Mouse (Mus musculus) embryonic facial prominence, embryonic 13.5 days (tissue): Measurements from ENCODE around the gene Ceacam14. TPM values are rescaled to one million over a fixed set of nuclear protein-coding genes. Genes with fewer than 3 reads are reported as not detected.

Experiments
- ATAC-seq: fragments of 200-750 bp; cut with Nextera tagmentation; 2 replicates; pipeline ENCODE4 v1.8.0; 2017; ENCODE audit warnings: low read depth; ENCODE audit not compliant: insufficient number of reproducible peaks, insufficient read depth, low FRiP score, low TSS enrichment
- H3K27ac ChIP-seq: fragments of 300-500 bp; sonication (generic); 2 replicates; pipeline ENCODE4 v1.5.1; 2015; ENCODE audit warnings: moderate library complexity, mild to moderate bottlenecking, inconsistent platforms
- H3K27me3 ChIP-seq: fragments of 300-500 bp; sonication (generic); 2 replicates; pipeline ENCODE4 v1.6.1; 2015; ENCODE audit warnings: mild to moderate bottlenecking, inconsistent platforms
- H3K36me3 ChIP-seq: fragments of 300-500 bp; sonication (generic); 2 replicates; pipeline ENCODE4 v1.6.1; 2015; ENCODE audit warnings: mild to moderate bottlenecking, inconsistent platforms
- H3K4me1 ChIP-seq: fragments of 300-500 bp; sonication (generic); 2 replicates; pipeline ENCODE4 v1.6.1; 2015; ENCODE audit warnings: inconsistent platforms
- H3K4me2 ChIP-seq: fragments of 300-500 bp; sonication (generic); 2 replicates; pipeline ENCODE4 v1.6.1; 2015; ENCODE audit warnings: moderate library complexity, mild to moderate bottlenecking, inconsistent platforms
- H3K4me3 ChIP-seq: fragments of 300-500 bp; sonication (generic); 2 replicates; pipeline ENCODE4 v1.5.1; 2015; ENCODE audit warnings: mild to moderate bottlenecking, inconsistent platforms
- H3K9ac ChIP-seq: fragments of 300-500 bp; sonication (generic); 2 replicates; pipeline ENCODE4 v1.6.1; 2015; ENCODE audit warnings: mild to moderate bottlenecking, inconsistent platforms
- H3K9me3 ChIP-seq: fragments of 300-500 bp; sonication (generic); 2 replicates; pipeline ENCODE4 v1.6.1; 2016; ENCODE audit warnings: inconsistent platforms
- WGBS: fragments of 180-500 bp; shearing (Covaris S2); methylation state at CpG from one replicate; pipeline ENCODE4 v1.1.7; 2015; ENCODE audit warnings: mixed read lengths; 5-methylcytosine and 5-hydroxymethylcytosine counted together
- polyA plus RNA-seq: library from polyadenylated mRNA; unstranded; fragments of >200 nt; fragmentation: Nextera tagmentation; extraction: Ambion mirVana; gene quantifications from 2 replicates; pipeline ENCODE4 v1.2.1, GENCODE M21; 2015

The Ceacam14 gene
- not detected in 2 replicates for polyA plus RNA-seq

DNA sequence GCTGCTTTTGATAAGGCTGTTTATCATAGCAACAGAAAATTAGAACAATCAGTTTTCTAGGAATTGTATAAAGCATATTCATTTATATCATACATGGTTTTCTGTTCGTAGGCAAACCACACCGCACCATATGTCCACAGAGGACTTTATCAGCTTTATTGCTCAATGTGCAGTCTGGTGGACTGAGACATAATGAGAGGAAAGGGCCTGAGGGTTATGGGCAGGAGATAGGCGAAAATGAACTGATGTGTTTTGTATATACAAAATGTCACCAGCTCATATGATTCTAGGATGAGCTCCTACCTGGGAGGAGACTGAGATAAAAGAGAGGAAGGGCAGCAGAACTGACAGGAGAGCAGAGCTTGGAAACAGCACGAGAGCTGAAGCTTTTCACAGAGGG is at the start of gene Ceacam14:
Gene Ceacam14, plus strand, starts transcription at position 301 of the 400 bp plus-strand sequence.
- Histone ChIP-seq H3K36me3 (no peaks in the 10 kb centered on the region), H3K4me2 (no peak within 1 kb of the TSS), H3K4me3 (no peak within 1 kb of the TSS), H3K9me3 (peaks cover 20% of the 10 kb centered on the region), H3K27ac (no peak within 1 kb of the TSS), H3K4me1 (no peaks in the 10 kb centered on the region), H3K27me3 (no peaks in the 10 kb centered on the region), H3K9ac (no peak within 1 kb of the TSS)
- WGBS: 63% methylated on average over 4 of the region's 4 CpGs
- ATAC-seq: no peak

Other genes with a start within 250 kb of the Ceacam14 start
- not detected in 2 replicates for gene Ceacam5, start 99.4 kb upstream of the Ceacam14 start, polyA plus RNA-seq
- not detected in 2 replicates for gene Gm5155, start 59.1 kb downstream of the Ceacam14 start, polyA plus RNA-seq
- not detected in 2 replicates for gene Ceacam11, start 159.5 kb downstream of the Ceacam14 start, polyA plus RNA-seq
- not detected in 2 replicates for gene Ceacam13, start 197.3 kb downstream of the Ceacam14 start, polyA plus RNA-seq